Mouse (Mus musculus) left cerebral cortex, postnatal 10 days (tissue): ENCODE measurements around the gene Csf3. TPM values are rescaled to one million over a fixed set of nuclear protein-coding genes. Genes with fewer than 3 reads are reported as not detected.
A peak's percentile ranks its signal among the peaks of the same experiment; 100 is the strongest.
"Not testable (repeated sequence)": the region's sequence is repeated elsewhere in the genome, so short reads cannot be mapped to it uniquely, and the experiment has no call there.

Experiments used
- DNase-seq, 2 experiments: peaks; one replicate each; pipeline ENCODE4 v3.0.0; 2021 to 2022; ENCODE audit warnings: low spot score in 2 of 2, mixed read lengths in 1 of 2; ENCODE audit errors: extremely low spot score in 1 of 2
- intact Hi-C: fragments of 180-260 bp; cut with DNase I; formaldehyde crosslinking; loops from one replicate; pipeline ENCODE4 v1.15.1; 2025
- total RNA-seq, 2 experiments: library from RNA; stranded (reverse); gene quantifications; 2 replicates each; pipeline ENCODE4 v1.2.3; 2021

The Csf3 gene
- not detected for total RNA-seq

DNA sequence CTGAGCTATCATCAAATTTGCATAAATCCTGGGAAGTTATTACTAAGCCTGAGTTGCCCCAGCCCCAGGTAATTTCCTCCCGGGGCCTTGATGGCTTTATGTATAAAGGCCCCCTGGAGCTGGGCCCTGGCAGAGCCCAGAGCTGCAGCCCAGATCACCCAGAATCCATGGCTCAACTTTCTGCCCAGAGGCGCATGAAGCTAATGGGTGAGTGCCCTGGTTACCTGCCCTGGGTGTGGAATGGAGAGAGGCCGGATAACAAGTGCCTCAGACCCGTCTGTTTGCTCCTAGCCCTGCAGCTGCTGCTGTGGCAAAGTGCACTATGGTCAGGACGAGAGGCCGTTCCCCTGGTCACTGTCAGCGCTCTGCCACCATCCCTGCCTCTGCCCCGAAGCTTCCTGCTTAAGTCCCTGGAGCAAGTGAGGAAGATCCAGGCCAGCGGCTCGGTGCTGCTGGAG is at the start of gene Csf3:
TSS of gene Csf3 (plus strand) at position 51 of the 458 bp plus-strand sequence.
- intact Hi-C loops = loop anchor here (5.0 kb wide), 1 partner anchor 211 kb away; no protein-coding TSS in a partner anchor
- DNase-seq = no peak

DNA sequence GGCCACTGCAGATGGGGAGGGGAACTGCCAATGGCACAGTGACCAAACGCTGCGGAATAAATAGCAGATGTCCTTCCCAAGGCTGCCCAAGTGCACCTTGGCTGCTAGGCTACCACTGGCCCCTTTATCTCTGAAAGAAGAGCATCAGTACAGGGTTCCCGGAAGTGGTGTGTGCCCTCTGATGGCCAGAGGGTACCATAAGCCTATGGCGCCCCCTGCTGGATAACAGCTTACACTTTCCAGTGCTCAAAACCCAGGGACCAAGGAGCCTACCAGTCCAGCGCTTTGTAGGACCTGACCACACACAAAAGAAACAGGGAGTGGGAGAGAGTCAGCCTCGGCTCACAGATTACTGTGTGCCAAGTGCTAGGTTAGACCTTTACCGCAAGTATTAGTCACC is 46.0 kb upstream of the Csf3 start:
- peak in 1 of 2 experiments; percentile 37 for DNase-seq
- intact Hi-C loops = loop anchor here (5.0 kb wide), 1 partner anchor 48 kb away; no protein-coding TSS in a partner anchor

DNA sequence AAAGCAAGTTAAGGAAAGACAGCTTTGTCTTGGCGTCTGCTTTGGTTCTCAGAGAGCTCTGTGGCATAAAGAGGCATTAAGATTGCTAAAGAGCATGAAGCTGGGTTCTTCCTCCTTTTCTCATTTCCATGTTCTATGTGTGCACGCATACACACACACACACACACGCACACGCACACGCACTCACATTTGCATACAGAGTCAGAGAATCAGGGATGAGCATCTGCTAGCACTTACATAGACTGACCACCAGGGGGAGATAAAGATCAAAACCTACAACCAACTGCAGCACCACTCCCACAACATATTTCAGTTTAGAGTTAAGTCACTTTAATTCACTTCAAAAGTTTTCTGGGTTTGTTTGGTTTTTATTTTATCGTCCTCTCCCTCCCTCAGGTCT is 40.5 kb upstream of the Csf3 start:
- peak; percentile 47 to 61 for DNase-seq

DNA sequence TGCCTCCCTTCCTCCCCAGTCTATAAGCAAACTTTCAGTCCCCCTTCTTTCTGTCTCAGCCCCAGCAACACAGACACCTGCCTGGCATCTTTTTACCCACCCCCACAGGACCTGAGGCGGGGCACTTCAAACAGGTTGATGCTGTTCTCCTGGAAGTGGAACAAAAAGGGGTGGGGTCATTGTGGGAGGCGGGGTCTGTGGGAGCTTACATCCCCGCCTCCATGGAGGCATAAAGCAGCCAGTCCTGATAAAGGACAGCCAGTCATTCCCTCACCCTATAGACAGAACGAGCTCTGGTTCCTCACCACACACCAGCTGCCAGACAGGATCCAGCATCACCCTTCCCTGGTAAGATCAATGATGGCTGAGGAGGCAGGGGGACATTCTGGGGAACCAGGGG is 37.0 kb upstream of the Csf3 start, which contains the start of gene Gsdma:
TSS of gene Gsdma (plus strand) at position 261 of the 400 bp plus-strand sequence.
- no peak for DNase-seq
- intact Hi-C loops = no loop called here

More for the DNA sequence above, 40.5 kb upstream of the Csf3 start:
- intact Hi-C loops = no loop called here

DNA sequence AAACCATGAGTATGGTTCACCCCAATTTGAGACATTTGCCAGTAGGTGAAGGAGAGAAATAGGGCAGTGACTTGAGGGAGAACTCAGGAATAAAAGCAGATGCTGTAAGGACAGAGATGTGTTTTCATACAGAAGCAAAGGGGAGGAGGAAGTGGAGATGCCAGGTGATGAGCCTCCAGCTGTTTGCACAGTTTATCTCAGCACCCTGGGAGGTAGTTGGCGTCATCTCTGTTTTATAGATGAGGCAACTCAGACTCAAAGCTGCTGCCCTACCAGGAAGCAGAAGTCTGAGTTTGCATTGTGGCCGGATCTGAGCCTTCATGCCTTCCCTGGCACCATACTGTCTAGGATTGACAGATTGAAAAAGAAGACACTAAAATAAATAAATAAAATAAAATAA is 32.1 kb upstream of the Csf3 start:
- intact Hi-C loops = no loop called here
- DNase-seq = no peak

DNA sequence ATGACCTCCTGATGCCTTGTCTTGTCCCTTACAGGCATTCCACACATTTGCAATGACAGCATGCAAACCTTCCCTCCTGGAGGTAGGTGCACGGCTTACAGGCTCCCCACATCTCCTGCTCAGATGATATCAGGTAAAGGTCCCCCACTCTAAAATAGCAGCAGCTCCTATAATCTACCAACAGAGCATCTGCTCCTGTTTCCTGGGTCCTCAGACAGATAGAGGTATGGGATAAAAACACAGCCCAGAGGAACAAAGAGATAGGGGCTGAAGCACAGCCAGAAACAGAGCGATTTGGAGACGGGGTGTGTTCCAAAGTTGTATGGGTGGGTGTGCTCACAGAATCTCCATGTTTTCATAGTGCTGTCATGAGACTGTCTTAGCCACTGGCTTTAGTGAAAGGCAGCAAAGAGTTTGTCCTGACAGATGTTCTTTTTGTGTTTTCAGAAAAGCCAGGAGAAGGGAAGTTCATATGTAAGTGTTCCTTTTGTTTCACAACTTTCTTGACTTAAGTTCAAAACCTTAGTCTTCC is 29.7 kb upstream of the Csf3 start:
- no peak for DNase-seq
- intact Hi-C loops = no loop called here

DNA sequence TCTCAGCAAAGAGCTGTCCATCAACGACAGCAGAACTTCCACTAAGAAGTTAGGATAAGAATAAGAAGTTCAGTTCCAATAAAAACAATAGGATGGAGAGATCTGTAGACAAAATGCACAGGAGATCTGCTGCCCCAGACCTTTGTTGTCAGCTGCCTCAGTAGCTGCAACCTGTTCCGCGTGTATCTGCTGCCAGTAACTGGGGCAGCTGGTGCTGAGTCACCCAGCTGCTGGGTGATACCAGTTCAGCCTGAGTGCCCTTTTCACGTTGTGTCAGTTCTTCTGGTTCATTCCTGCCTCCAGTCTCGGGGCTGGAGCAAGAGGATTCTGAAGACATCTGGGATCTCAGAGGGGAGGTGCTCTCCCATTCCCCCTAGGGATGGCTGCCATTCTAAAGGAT is 29.2 kb upstream of the Csf3 start:
- no peak for DNase-seq
- intact Hi-C loops = no loop called here

DNA sequence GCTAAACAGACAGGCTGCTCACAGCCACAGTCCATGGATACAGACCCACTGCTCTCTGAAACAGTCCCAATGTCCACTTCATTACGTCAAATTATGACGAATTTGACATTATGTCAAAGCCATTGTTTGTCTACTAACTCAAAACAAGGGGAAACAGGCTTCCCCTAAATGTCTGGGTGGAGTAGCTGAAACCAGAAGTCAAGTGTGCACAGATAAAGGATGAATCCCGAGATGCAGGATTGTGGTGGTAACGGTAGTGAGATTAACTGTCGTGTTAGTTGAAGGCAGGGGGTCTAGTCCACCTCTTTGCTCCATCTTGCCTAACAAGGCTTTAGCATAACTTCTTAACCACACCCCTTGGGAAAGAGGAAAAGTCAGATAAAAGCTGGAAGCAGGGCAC is 28.6 kb upstream of the Csf3 start:
- DNase-seq = no peak
- intact Hi-C loops = no loop called here

DNA sequence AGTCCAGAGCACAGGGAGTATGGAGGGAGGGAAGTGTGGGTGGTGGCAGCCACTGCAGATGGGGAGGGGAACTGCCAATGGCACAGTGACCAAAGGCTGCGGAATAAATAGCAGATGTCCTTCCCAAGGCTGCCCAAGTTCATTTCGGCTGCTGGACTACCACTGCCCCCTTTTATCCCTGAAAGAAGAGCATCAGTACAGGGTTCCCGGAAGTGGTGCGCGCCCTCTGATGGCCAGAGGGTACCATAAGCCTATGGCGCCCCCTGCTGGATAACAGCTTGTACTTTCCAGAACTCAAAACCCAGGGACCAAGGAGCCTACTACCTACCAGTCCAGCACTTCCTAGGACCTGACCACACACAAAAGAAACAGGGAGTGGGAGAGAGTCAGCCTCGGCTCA is 27.9 kb upstream of the Csf3 start:
- intact Hi-C loops = not testable (repeated sequence)
- peak in 1 of 2 experiments; percentile 63 for DNase-seq

DNA sequence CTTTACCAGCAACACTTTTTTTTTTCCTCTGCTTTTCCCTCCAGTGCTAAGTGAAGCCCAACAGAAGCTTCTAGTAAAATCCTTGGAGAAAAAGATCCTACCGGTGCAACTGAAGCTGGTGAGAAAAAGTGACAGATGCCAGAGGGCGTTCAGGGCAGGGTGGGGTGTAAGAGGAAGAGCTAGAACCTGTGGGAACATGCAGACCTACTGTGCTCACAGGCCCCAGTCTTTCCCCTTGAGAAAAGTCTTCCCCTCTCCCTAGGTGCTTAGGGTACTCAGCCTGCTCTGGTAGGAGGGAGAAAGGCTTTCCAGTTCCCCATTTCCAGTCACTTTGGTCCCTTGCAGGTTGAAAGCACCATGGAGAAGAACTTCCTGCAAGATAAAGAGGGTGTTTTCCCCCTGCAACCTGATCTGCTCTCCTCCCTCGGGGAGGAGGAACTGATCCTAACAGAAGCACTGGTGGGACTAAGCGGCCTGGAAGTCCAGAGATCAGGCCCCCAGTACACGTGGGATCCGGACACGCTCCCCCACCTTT is 25.2 kb upstream of the Csf3 start:
- DNase-seq = no peak
- intact Hi-C loops = loop anchor here (2.0 kb wide), 1 partner anchor 37 kb away; no protein-coding TSS in a partner anchor

DNA sequence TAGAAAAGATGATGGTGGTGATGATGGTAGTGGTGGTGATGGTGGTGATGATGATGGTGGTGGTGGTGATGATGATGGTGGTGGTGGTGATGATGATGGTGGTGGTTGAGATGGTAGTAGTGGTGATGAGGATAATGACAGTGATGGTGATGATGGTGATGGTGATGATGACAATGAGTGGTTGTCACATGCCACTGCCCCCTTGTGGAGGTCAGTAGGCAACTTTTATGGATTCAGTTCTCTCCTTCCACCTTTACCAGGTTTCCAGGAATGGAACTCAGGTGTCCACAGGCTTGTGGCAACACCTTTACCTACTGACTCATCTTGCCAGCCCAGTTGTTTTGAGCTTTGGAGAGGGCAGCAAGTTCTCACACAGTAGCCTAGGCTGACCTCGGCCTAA is 21.0 kb upstream of the Csf3 start:
- no peak for DNase-seq
- intact Hi-C loops = no loop called here

DNA sequence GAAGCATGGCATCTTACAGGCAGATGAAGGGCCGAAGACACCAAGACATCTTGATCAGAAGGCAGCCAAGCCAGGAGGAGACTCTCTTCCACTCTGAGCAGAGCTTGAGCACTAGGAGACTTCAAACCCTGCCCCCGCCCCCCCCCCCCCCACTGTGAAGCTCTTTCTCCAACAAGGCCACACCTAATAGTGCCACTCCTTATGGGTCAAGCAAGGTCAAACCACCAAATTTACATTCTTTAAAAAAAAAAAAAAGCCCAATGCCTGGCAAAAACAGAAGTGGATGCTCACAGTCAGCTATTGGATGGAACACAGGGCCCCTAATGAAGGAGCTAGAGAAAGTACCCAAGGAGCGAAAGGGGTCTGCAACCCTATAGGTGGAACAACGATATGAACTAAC is 20.5 kb upstream of the Csf3 start:
- intact Hi-C loops, DNase-seq: not testable (repeated sequence)

DNA sequence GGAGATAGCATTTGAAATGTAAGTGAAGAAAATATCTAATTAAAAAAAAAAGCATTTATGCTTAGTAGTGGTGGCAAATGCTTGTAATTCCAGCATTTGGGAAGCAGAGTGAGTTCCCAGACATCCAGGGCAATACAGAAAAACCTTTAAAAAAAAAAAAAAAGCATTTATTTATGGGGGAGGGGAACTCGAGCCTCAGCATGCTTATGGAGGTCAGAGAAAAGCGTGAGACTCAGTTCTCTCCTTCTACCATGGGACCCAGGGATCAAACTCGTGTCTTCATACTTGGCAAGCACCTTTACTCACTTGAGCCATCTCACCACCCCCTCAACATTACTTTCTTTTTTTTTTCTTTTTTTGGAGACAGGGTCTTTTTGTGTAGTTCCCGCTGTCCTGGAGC is 19.9 kb upstream of the Csf3 start:
- no peak for DNase-seq

DNA sequence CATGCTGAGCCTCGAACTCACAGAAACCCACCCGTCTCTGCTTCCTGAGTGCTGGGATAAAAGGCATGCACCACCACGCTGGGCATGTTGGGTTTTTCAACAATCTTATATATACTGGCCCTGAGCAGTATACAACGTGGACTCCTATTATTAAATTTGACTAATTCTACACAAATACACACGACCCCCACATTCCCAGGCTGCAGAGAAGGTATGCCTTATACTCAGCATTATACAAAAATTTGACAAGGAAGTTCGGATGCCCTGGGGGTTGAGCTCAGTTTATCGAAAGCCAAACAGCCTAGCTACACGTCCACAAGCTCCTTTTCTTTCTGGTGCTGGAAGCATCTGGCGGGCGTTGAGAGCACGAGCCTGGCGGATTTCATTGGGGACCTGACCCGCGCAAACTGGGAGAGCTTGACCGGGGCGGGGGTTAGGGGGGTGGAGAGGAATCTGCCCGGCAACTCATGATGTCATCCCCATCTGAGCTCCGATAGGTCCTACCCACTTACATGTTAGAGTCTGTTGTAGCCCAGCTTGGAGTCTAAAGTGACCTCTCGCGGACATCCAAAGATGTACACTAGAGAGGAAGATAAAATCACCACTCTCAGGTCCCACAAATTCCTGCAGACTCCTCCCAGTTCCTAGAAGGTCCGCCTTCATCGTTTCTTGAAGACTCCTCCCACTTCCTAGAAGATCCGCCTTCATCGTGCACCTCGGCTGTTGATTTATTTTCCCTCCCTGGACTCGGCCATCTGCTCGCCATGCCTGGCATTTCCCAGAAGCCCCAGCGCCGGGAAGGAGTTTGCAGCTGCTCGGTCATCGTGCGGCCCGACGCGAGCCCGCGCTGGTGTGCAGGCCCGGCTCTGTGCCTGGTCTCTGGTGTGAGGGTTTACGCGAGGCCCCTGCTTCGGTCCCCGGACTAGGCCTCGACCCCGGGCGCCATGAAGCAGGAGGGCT is 19.0 kb upstream of the Csf3 start, which contains the start of gene Psmd3:
TSS of gene Psmd3 (plus strand) at position 769 of the 960 bp plus-strand sequence.
- intact Hi-C loops = no loop called here
- peak; percentile 95 to 96 for DNase-seq

More for the DNA sequence above, 19.9 kb upstream of the Csf3 start:
- intact Hi-C loops = no loop called here

DNA sequence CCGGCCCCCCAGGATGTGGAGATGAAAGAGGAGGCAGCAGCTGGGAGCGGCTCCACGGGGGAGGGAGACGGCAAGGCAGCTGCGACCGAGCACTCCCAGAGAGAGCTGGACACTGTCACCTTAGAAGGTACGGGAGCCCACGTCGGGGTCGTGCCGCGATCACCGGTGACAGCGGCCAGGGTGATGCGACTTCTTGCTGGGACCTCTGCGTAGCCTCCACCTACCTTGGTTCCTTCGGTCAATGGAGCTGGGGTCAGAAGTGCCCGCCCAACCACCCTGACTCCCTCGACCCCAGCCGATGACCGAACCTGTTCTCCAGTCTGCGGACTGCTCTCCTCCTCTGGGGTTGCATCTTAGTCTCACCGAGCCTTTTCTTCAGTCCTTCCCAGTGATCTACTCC is 18.3 kb upstream of the Csf3 start:
- no peak for DNase-seq
- intact Hi-C loops = no loop called here

DNA sequence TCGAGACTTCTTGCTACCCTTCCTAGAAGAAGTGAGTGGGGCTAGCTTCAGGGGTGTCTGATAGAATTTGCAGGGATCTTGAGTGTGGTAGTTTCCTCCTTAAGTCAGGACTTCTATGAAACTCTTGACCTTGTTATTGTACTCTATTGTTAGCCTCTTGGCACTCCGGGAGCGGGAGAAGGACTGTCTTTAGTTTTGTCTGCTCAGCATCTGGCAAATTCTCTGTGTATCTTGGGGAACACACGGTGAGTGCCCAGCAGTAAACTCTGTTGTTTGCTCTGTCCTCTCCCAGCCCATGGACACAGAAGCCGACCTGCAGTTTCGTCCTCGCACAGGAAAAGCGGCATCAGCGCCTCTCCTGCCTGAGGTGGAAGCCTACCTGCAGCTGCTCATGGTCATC is 15.4 kb upstream of the Csf3 start:
- intact Hi-C loops = no loop called here
- no peak for DNase-seq

DNA sequence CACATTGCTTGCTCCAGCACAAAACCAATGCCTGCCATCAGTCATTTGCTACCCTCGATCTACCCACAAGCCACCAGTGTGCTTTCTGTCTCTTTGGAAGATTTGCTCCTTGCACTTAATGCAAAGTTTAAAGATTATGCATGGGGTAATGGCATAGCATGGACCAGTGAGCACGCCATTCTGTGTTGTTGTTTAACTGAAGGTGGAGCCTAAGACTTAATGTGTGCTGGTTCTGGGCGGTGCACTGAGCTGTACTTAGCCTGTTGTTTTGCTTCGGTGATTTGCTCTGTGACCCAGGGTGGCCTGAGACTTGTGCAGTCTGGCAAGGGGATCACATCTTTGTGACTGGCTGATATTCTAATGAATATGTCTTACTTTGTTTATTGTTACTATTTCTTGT is 14.1 kb upstream of the Csf3 start:
- no peak for DNase-seq
- intact Hi-C loops = no loop called here

DNA sequence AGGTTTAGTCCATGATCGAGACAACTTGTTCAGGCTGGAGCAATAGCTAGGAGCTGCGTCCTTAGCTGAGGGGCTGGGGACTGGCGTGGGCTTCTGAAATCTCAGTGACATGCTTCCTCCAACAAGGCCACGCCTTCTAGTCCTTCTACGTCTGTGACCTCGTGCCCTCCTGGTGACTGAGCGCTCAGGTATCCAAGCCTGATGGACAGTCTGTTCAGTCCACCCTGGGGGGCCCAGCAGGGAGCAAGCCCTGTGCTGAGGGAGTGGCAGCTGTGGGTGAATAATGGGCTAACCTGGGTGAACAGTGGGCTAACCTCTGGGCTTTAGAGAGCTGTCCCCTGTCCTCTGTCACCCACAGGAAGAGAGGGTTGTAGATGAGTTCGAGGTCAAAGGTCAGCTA is 13.1 kb upstream of the Csf3 start:
- no peak for DNase-seq
- intact Hi-C loops = no loop called here

DNA sequence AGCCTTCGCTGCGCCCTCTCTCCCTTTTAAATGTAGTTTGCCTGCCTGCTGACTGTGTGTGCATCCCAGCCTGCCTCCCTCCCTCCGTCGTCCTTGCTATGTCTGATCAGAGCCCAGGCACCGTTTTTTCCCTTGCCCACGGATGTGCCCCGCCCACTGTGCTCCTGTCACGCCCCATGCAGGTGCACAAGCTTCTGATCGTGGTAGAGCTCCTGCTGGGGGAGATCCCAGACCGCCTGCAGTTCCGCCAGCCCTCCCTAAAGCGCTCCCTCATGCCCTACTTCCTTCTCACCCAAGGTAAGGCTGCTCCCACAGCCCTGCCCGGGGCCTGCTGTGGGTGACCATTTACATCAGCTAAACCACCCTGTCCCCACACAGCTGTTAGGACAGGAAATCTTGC is 7.9 kb upstream of the Csf3 start:
- intact Hi-C loops = no loop called here

DNA sequence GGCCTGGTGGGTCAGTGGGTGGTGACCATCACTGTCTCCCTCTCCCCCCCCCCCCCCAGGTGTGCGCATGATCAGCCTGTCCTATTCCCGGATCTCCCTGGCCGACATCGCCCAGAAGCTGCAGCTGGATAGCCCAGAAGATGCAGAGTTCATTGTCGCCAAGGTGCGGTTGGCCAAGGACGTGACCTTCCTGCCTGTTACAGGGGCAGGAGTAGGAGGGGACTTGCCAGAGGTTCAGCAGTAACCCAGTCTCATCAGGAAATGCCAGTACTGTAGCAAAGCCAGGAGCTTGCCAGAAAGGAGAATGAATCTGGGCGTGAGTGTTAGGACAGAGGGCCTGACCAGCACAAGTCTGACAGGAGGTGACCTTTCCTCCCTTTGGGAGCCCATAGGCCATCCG is 7.3 kb upstream of the Csf3 start:
- intact Hi-C loops = no loop called here
- no peak for DNase-seq

More for the DNA sequence above, 7.9 kb upstream of the Csf3 start:
- DNase-seq = peak in 1 of 2 experiments; percentile 32
